Mouse (Mus musculus) midbrain, embryonic 11.5 days (tissue): Measurements from ENCODE around the gene Riok1. TPM values are rescaled to one million over a fixed set of nuclear protein-coding genes. Genes with fewer than 3 reads are reported as not detected.

Source experiments
- ATAC-seq: fragments of 200-750 bp; cut with Nextera tagmentation; 2 replicates; pipeline ENCODE4 v1.8.0; 2017; ENCODE audit warnings: moderate TSS enrichment, moderate library complexity; ENCODE audit not compliant: low FRiP score
- DNase-seq: peaks from one replicate; pipeline ENCODE4 v3.0.0; 2015; ENCODE audit warnings: low spot score; ENCODE audit errors: missing footprints
- H3K27ac ChIP-seq: fragments of 300-500 bp; sonication (generic); 2 replicates; pipeline ENCODE4 v1.5.1; 2014; ENCODE audit warnings: low read depth, low read length
- H3K27me3 ChIP-seq: fragments of 300-500 bp; sonication (generic); 2 replicates; pipeline ENCODE4 v1.6.1; 2014; ENCODE audit warnings: mild to moderate bottlenecking, low read length, moderate library complexity, mixed read lengths; ENCODE audit not compliant: control insufficient read depth, insufficient read depth
- H3K36me3 ChIP-seq: fragments of 300-500 bp; sonication (generic); 2 replicates; pipeline ENCODE4 v1.6.1; 2014; ENCODE audit warnings: mild to moderate bottlenecking, low read length, moderate library complexity, mixed read lengths; ENCODE audit not compliant: control insufficient read depth, insufficient read depth
- H3K4me1 ChIP-seq: fragments of 300-500 bp; sonication (generic); 2 replicates; pipeline ENCODE4 v1.6.1; 2014; ENCODE audit warnings: low read length; ENCODE audit not compliant: control insufficient read depth, insufficient read depth
- H3K4me2 ChIP-seq: fragments of 300-500 bp; sonication (generic); 2 replicates; pipeline ENCODE4 v1.6.1; 2014; ENCODE audit warnings: mild to moderate bottlenecking, moderate library complexity
- H3K4me3 ChIP-seq: fragments of 300-500 bp; sonication (generic); 2 replicates; pipeline ENCODE4 v1.5.1; 2014; ENCODE audit warnings: low read depth, low read length
- H3K9ac ChIP-seq: fragments of 300-500 bp; sonication (generic); 2 replicates; pipeline ENCODE4 v1.6.1; 2014; ENCODE audit warnings: low read length
- H3K9me3 ChIP-seq: fragments of 300-500 bp; sonication (generic); 2 replicates; pipeline ENCODE4 v1.6.1; 2016; ENCODE audit warnings: low read length; ENCODE audit not compliant: control insufficient read depth
- WGBS: fragments of 180-500 bp; shearing (Covaris S2); extraction: QIAGEN DNeasy Blood & Tissue Kit; methylation state at CpG from one replicate; pipeline ENCODE4 v1.1.7; 2014; 5-methylcytosine and 5-hydroxymethylcytosine counted together
- polyA plus RNA-seq: library from polyadenylated mRNA; unstranded; fragments of >200 nt; fragmentation: Nextera tagmentation; extraction: Ambion mirVana; gene quantifications from 2 replicates; pipeline ENCODE4 v1.2.1, GENCODE M21; 2014

Gene Riok1
- 49.1 and 54.0 TPM in 2 replicates for polyA plus RNA-seq

- Histone ChIP-seq H3K9me3 (no peaks in the 10 kb centered on the region), H3K4me2 (peak within 1 kb of the TSS; percentile 87), H3K27ac (no peak within 1 kb of the TSS), H3K36me3 (peaks cover 4% of the 10 kb centered on the region), H3K27me3 (no peaks in the 10 kb centered on the region), H3K9ac (peak within 1 kb of the TSS; percentile 76), H3K4me3 (peak within 1 kb of the TSS; percentile 54), H3K4me1 (peaks cover 4% of the 10 kb centered on the region; the same call in 1 of the 2 replicates)
- DNase-seq (no peak), ATAC-seq (no peak)
- WGBS, result 11% methylated on average over 35 of the region's 37 CpGs
Measured at GRCm38 (mm10) chr13:38036343-38037043, at the start of gene Riok1. Gene Riok1, plus strand, starts transcription at chr13:38036995.

DNA sequence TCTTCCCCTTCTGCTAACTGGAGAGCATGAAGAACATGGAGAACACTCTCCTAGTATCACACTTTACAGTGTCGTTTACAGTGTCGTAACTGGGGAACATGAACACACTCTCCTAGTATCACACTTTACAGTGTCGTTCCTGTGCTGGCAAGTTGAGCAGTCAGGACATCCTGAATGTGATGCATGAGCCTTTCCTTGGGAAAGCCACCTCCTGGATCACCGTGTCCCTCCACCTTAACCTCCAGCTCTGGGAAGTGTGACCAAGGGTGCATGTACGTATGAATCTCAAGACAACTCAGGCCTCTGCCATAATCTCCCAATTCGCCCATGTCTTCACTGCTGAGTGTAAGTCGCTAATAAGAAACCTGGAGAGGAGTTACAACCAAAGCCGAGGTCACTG, 47.1 kb upstream of the Riok1 start:
- Histone ChIP-seq H3K4me3 (no peak overlapping the region), H3K27me3 (no peaks in the 10 kb centered on the region), H3K4me1 (peaks cover 5% of the 10 kb centered on the region), H3K36me3 (peaks cover 27% of the 10 kb centered on the region), H3K9ac (no peak overlapping the region), H3K4me2 (no peak overlapping the region), H3K9me3 (no peaks in the 10 kb centered on the region), H3K27ac (no peak overlapping the region)
- DNase-seq (no peak), ATAC-seq (no peak)
- WGBS, result 94% methylated on average over 8 of the region's 8 CpGs

DNA sequence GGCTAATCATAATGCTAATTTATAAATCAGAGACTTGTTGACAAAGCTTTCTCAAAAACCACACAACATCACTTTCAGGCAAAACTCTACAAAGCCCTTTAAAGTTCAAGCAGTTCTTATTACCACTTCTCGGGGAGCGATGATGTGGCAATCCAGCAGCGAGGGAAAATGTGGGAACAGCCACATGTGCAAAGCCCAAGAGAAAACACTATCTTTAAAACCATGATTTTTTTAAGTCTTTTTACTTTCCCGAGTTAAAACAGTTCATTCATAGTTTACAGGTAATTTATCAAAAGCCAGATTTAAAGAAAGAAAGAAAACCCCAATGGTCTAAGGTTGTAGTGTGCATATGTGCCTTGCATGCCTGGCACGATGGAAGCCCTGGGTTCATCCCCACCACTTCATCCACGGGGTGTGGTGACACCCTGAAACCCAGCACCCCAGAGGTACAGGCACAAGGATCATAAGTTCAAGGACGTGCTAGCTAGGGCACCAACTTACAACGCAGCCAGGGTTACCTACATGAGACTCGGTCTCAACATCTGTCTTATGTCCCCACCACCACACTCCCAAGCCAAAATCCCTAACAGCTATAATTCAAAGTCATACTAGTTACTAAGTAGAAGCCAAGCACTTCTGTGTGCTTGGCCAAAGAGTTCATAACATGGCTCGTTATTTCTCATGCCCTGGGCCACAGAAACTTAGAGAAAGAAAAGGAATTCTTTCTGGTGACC, 44.0 kb upstream of the Riok1 start:
- no peaks in the 10 kb centered on the region for H3K9me3 ChIP-seq
- 17% methylated on average over 10 of the region's 10 CpGs for WGBS
- H3K9ac ChIP-seq, result peak overlapping the region; percentile 93
- ATAC-seq (no peak), DNase-seq (peak; percentile 91)
- peak overlapping the region; percentile 89 for H3K4me3 ChIP-seq
- peaks cover 5% of the 10 kb centered on the region for H3K4me1 ChIP-seq
- no peak overlapping the region for H3K27ac ChIP-seq
- peaks cover 9% of the 10 kb centered on the region for H3K36me3 ChIP-seq
- peak overlapping the region; percentile 78 for H3K4me2 ChIP-seq
- H3K27me3 ChIP-seq, result no peaks in the 10 kb centered on the region

DNA sequence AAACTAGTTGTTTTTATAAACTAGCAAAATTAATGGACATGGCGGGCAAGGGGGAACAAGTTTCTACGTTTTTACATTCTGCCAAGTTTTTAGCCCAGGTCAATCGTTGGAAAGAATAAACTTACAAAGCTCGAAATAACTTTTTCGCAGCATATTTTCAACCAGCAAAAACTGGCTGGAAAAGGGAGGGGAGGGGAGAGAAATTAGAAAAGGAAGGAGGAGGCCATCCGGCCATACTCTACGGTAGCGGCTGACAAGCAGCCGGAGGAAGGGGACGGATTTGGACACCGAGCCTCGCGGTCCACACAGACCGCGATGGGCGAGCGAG, 43.5 kb upstream of the Riok1 start:
- H3K27me3 ChIP-seq, result no peaks in the 10 kb centered on the region
- peaks cover 9% of the 10 kb centered on the region; the same call in 1 of the 2 replicates for H3K36me3 ChIP-seq
- H3K4me3 ChIP-seq, result peak overlapping the region; percentile 89
- ATAC-seq, result no peak
- peaks cover 5% of the 10 kb centered on the region for H3K4me1 ChIP-seq
- under 1% methylated on average over 17 of the region's 17 CpGs for WGBS
- H3K4me2 ChIP-seq, result peak overlapping the region; percentile 78
- no peaks in the 10 kb centered on the region for H3K9me3 ChIP-seq
- H3K9ac ChIP-seq, result peak overlapping the region; percentile 93
- H3K27ac ChIP-seq, result peak overlapping the region; percentile 85
- no peak for DNase-seq

- H3K27me3 ChIP-seq, result no peaks in the 10 kb centered on the region
- H3K36me3 ChIP-seq, result peaks cover 7% of the 10 kb centered on the region; the same call in 1 of the 2 replicates
- DNase-seq, result peak; percentile 99
- peak within 1 kb of the TSS; percentile 93 for H3K9ac ChIP-seq
- peaks cover 5% of the 10 kb centered on the region for H3K4me1 ChIP-seq
- peak within 1 kb of the TSS; percentile 78 for H3K4me2 ChIP-seq
- no peaks in the 10 kb centered on the region for H3K9me3 ChIP-seq
- peak within 1 kb of the TSS; percentile 89 for H3K4me3 ChIP-seq
- H3K27ac ChIP-seq, result peak within 1 kb of the TSS; percentile 85
- 0% methylated on average over 87 of the region's 89 CpGs for WGBS
- peak; percentile 98 for ATAC-seq
Measured at GRCm38 (mm10) chr13:37993704-37994404, 42.9 kb upstream of the Riok1 start, which contains the start of gene Ssr1. Gene Ssr1, minus strand, starts transcription at chr13:37994217.

DNA sequence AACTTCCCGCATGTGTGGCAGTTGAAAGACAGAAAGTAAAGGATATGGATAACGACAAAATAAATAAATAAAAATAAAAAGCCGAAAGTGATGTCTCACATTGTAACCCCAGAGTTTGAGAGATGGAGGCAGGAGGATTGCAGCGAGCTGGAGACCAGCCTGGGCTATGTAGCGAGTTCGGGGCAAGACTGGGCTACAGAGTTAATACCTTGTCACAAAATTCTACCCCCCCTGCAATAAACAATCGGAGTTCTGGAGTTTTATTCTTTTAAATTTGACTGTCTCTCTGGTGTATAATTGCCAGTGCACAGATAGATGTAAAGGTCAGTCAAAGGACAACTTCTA, 42.4 kb upstream of the Riok1 start:
- Histone ChIP-seq H3K36me3 (peaks cover 3% of the 10 kb centered on the region; the same call in 1 of the 2 replicates), H3K27ac (no peak overlapping the region; the same call in 1 of the 2 replicates), H3K27me3 (no peaks in the 10 kb centered on the region), H3K4me1 (peaks cover 5% of the 10 kb centered on the region), H3K4me3 (peak overlapping the region; percentile 89), H3K9ac (peak overlapping the region; percentile 93), H3K9me3 (no peaks in the 10 kb centered on the region), H3K4me2 (peak overlapping the region; percentile 42)
- WGBS, result 27% methylated on average over 7 of the region's 7 CpGs
- DNase-seq (peak; percentile 89), ATAC-seq (peak; percentile 71)

DNA sequence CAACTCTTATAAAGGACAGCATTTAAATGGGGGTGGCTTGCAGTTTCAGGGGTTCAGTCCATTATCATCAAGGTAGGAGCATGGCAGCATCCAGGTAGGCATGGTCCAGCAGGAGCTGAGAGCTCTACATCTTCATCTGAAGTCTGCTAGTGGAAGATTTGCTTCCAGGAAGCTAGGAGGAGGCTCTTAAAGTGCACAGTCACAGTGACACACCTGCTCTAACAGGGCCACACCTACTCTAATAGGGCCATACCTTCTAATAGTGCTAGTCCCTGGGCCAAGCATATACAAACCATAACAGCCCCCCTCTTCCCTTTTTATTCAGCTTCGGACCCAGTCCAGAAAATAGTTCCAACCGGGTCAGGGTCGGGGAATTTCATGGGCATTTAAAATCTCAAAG, 37.1 kb upstream of the Riok1 start:
- Histone ChIP-seq H3K9me3 (no peaks in the 10 kb centered on the region), H3K27ac (no peak overlapping the region), H3K4me3 (no peak overlapping the region), H3K4me2 (no peak overlapping the region), H3K9ac (no peak overlapping the region), H3K36me3 (no peaks in the 10 kb centered on the region), H3K27me3 (no peaks in the 10 kb centered on the region), H3K4me1 (no peaks in the 10 kb centered on the region)
- ATAC-seq (no peak), DNase-seq (no peak)
- WGBS, result 66% methylated on average over 3 of the region's 3 CpGs

GRCm38 (mm10) chr13:38002461-38002860, 34.3 kb upstream of the Riok1 start:
- H3K36me3 ChIP-seq, result no peaks in the 10 kb centered on the region
- no peak overlapping the region for H3K9ac ChIP-seq
- no peaks in the 10 kb centered on the region for H3K9me3 ChIP-seq
- no peak for ATAC-seq
- H3K4me2 ChIP-seq, result no peak overlapping the region
- no peaks in the 10 kb centered on the region for H3K27me3 ChIP-seq
- WGBS, result 35% methylated on average over 1 of the region's 1 CpGs
- H3K4me3 ChIP-seq, result no peak overlapping the region
- no peak overlapping the region for H3K27ac ChIP-seq
- DNase-seq, result no peak
- no peaks in the 10 kb centered on the region for H3K4me1 ChIP-seq

GRCm38 (mm10) chr13:38007972-38008371, 28.8 kb upstream of the Riok1 start:
- DNase-seq (no peak), ATAC-seq (no peak)
- H3K9me3 ChIP-seq, result no peaks in the 10 kb centered on the region
- no peaks in the 10 kb centered on the region for H3K4me1 ChIP-seq
- 92% methylated on average over 2 of the region's 2 CpGs for WGBS
- no peak overlapping the region for H3K4me2 ChIP-seq
- H3K4me3 ChIP-seq, result no peak overlapping the region
- H3K36me3 ChIP-seq, result no peaks in the 10 kb centered on the region
- H3K27me3 ChIP-seq, result no peaks in the 10 kb centered on the region
- H3K9ac ChIP-seq, result no peak overlapping the region
- H3K27ac ChIP-seq, result no peak overlapping the region
